Mouse (Mus musculus) MEL (cell line): ENCODE measurements around the gene Tbc1d13. TPM values are rescaled to one million over a fixed set of nuclear protein-coding genes. Genes with fewer than 3 reads are reported as not detected.

Experiments used
- DNase-seq: peaks from one replicate; pipeline ENCODE4 v3.0.0; 2011; ENCODE audit warnings: low read depth, low spot score
- H3K27ac ChIP-seq: 2 replicates; pipeline ENCODE4 v1.5.1; 2012; ENCODE audit warnings: low read depth, mild to moderate bottlenecking, control low read depth, low read length, moderate library complexity; ENCODE audit not compliant: control insufficient read depth
- H3K27me3 ChIP-seq, 2 experiments: fragments of 150-350 bp in 1 of 2; sonication (generic) in 1 of 2; 2 replicates each; pipeline ENCODE4 v1.6.1; 2012; ENCODE audit warnings: low read length in 2 of 2, mild to moderate bottlenecking in 2 of 2, improper control_type of control experiment in 1 of 2, moderate library complexity in 1 of 2; ENCODE audit not compliant: insufficient read depth in 2 of 2, control insufficient read depth in 1 of 2
- H3K36me3 ChIP-seq, 2 experiments: 2 replicates each; pipeline ENCODE4 v1.6.1; 2012 to 2014; ENCODE audit warnings: low read length in 2 of 2, improper control_type of control experiment in 1 of 2, inconsistent platforms in 1 of 2, mild to moderate bottlenecking in 1 of 2; ENCODE audit not compliant: insufficient read depth in 2 of 2, control insufficient read depth in 1 of 2
- H3K4me1 ChIP-seq, 2 experiments: fragments of 150-350 bp in 1 of 2; sonication (generic) in 1 of 2; 2 replicates each; pipeline ENCODE4 v1.6.1; 2012; ENCODE audit warnings: low read length in 2 of 2, improper control_type of control experiment in 1 of 2, mild to moderate bottlenecking in 1 of 2; ENCODE audit not compliant: insufficient read depth in 2 of 2, control insufficient read depth in 1 of 2
- H3K4me3 ChIP-seq, 2 experiments: fragments of 150-350 bp in 1 of 2; sonication (generic) in 1 of 2; 2 replicates each; pipeline ENCODE4 v1.5.1; 2012; ENCODE audit warnings: low read depth in 2 of 2, low read length in 2 of 2, mild to moderate bottlenecking in 2 of 2, moderate library complexity in 2 of 2, control low read depth in 1 of 2, improper control_type of control experiment in 1 of 2; ENCODE audit not compliant: control insufficient read depth in 1 of 2, insufficient read depth in 1 of 2
- H3K79me2 ChIP-seq: 2 replicates; pipeline ENCODE4 v1.6.1; 2012; ENCODE audit warnings: mild to moderate bottlenecking, low read length, moderate library complexity; ENCODE audit not compliant: control insufficient read depth, poor library complexity, insufficient read depth
- H3K9ac ChIP-seq: 2 replicates; pipeline ENCODE4 v1.6.1; 2012; ENCODE audit warnings: low read depth, mild to moderate bottlenecking, control low read depth, low read length, moderate library complexity; ENCODE audit not compliant: control insufficient read depth, poor library complexity, severe bottlenecking
- H3K9me3 ChIP-seq: fragments of 150-350 bp; sonication (generic); replicated peaks from 2 replicates; pipeline ENCODE4 v1.6.1; 2012; ENCODE audit warnings: mild to moderate bottlenecking, low read length, improper control_type of control experiment, moderate library complexity; ENCODE audit not compliant: insufficient read depth
- BHLHE40 ChIP-seq: IDR thresholded peaks from 2 replicates; pipeline ENCODE4 v1.6.1; 2012; ENCODE audit warnings: low read depth, mild to moderate bottlenecking, inconsistent platforms, low read length, improper control_type of control experiment, borderline replicate concordance
- CHD1 ChIP-seq: IDR thresholded peaks from 2 replicates; pipeline ENCODE4 v1.6.1; 2012; ENCODE audit warnings: low read depth, mild to moderate bottlenecking, inconsistent platforms, low read length, improper control_type of control experiment
- CHD2 ChIP-seq: IDR thresholded peaks from 2 replicates; pipeline ENCODE4 v1.6.1; 2011; ENCODE audit warnings: low read length, improper control_type of control experiment
- CTCF ChIP-seq, 3 experiments: IDR thresholded peaks in 2 of 3; conservative IDR thresholded peaks in 1 of 3; 2 replicates each; pipeline ENCODE4 v1.5.1; 2011 to 2012; ENCODE audit warnings: low read length in 3 of 3, low read depth in 2 of 3, mild to moderate bottlenecking in 2 of 3, improper control_type of control experiment in 1 of 3, inconsistent platforms in 1 of 3, mixed read lengths in 1 of 3, moderate library complexity in 1 of 3; ENCODE audit not compliant: control insufficient read depth in 1 of 3, insufficient read depth in 1 of 3, poor library complexity in 1 of 3, severe bottlenecking in 1 of 3
- E2F4 ChIP-seq: IDR thresholded peaks from 2 replicates; pipeline ENCODE4 v1.6.1; 2011; ENCODE audit warnings: low read depth, low read length, improper control_type of control experiment, borderline replicate concordance
- ELF1 ChIP-seq: IDR thresholded peaks from 2 replicates; pipeline ENCODE4 v1.6.1; 2014; ENCODE audit warnings: low read depth, mild to moderate bottlenecking, inconsistent platforms, low read length, improper control_type of control experiment, moderate library complexity
- EP300 ChIP-seq, 2 experiments: IDR thresholded peaks; 2 replicates each; pipeline ENCODE4 v1.6.1; 2011; ENCODE audit warnings: improper control_type of control experiment in 2 of 2, low read length in 2 of 2, low read depth in 1 of 2, mild to moderate bottlenecking in 1 of 2
- ETS1 ChIP-seq: IDR thresholded peaks from 2 replicates; pipeline ENCODE4 v1.6.1; 2012; ENCODE audit warnings: low read depth, mild to moderate bottlenecking, inconsistent platforms, low read length, improper control_type of control experiment, moderate library complexity
- GABPA ChIP-seq: IDR thresholded peaks from 2 replicates; pipeline ENCODE4 v1.6.1; 2012; ENCODE audit warnings: low read depth, mild to moderate bottlenecking, inconsistent platforms, low read length, improper control_type of control experiment, moderate library complexity
- GATA1 ChIP-seq: IDR thresholded peaks from 2 replicates; pipeline ENCODE4 v1.6.1; 2011; ENCODE audit warnings: low read depth, low read length, improper control_type of control experiment
- HCFC1 ChIP-seq: IDR thresholded peaks from 2 replicates; pipeline ENCODE4 v1.6.1; 2012; ENCODE audit warnings: low read depth, mild to moderate bottlenecking, inconsistent platforms, low read length, improper control_type of control experiment, moderate library complexity
- JUND ChIP-seq: IDR thresholded peaks from 2 replicates; pipeline ENCODE4 v1.6.1; 2011; ENCODE audit warnings: low read depth, mild to moderate bottlenecking, improper control_type of control experiment, low read length
- KAT2A ChIP-seq: conservative IDR thresholded peaks from 2 replicates; pipeline ENCODE4 v1.6.1; 2012; ENCODE audit warnings: low read depth, low read length, improper control_type of control experiment, inconsistent platforms
- MAFK ChIP-seq: IDR thresholded peaks from 2 replicates; pipeline ENCODE4 v1.6.1; 2011; ENCODE audit warnings: low read depth, mild to moderate bottlenecking, low read length, improper control_type of control experiment, borderline replicate concordance
- MAX ChIP-seq: IDR thresholded peaks from 2 replicates; pipeline ENCODE4 v1.6.1; 2011; ENCODE audit warnings: low read length, improper control_type of control experiment
- MAZ ChIP-seq: IDR thresholded peaks from 2 replicates; pipeline ENCODE4 v1.6.1; 2012; ENCODE audit warnings: low read depth, mild to moderate bottlenecking, inconsistent platforms, low read length, improper control_type of control experiment
- MEF2A ChIP-seq: IDR thresholded peaks from 2 replicates; pipeline ENCODE4 v1.6.1; 2014; ENCODE audit warnings: low read depth, mild to moderate bottlenecking, inconsistent platforms, low read length, improper control_type of control experiment; ENCODE audit not compliant: poor library complexity, insufficient replicate concordance, severe bottlenecking; ENCODE audit errors: extremely low read depth
- MXI1 ChIP-seq: IDR thresholded peaks from 2 replicates; pipeline ENCODE4 v1.6.1; 2011; ENCODE audit warnings: mild to moderate bottlenecking, low read depth, low read length, improper control_type of control experiment
- MYB ChIP-seq: IDR thresholded peaks from 2 replicates; pipeline ENCODE4 v1.6.1; 2011; ENCODE audit warnings: mild to moderate bottlenecking, low read depth, low read length, improper control_type of control experiment
- MYC ChIP-seq: IDR thresholded peaks from 2 replicates; pipeline ENCODE4 v1.6.1; 2011; ENCODE audit warnings: low read depth, mild to moderate bottlenecking, low read length, improper control_type of control experiment, moderate library complexity
- NELFE ChIP-seq: IDR thresholded peaks from 2 replicates; pipeline ENCODE4 v1.6.1; 2011; ENCODE audit warnings: low read depth, low read length, improper control_type of control experiment
- NRF1 ChIP-seq: IDR thresholded peaks from 2 replicates; pipeline ENCODE4 v1.6.1; 2014; ENCODE audit warnings: low read depth, mild to moderate bottlenecking, inconsistent platforms, low read length, improper control_type of control experiment, moderate library complexity; ENCODE audit not compliant: poor library complexity, insufficient read depth, severe bottlenecking
- POLR2A ChIP-seq, 2 experiments: IDR thresholded peaks; 2 replicates each; pipeline ENCODE4 v1.6.1; 2011 to 2012; ENCODE audit warnings: low read length in 2 of 2, mild to moderate bottlenecking in 2 of 2, control low read depth in 1 of 2, improper control_type of control experiment in 1 of 2, low read depth in 1 of 2, moderate library complexity in 1 of 2; ENCODE audit not compliant: control insufficient read depth in 1 of 2, insufficient read depth in 1 of 2, poor library complexity in 1 of 2
- POLR2AphosphoS2 ChIP-seq: IDR thresholded peaks from 2 replicates; pipeline ENCODE4 v1.6.1; 2011; ENCODE audit warnings: low read length, improper control_type of control experiment
- POLR2AphosphoS5 ChIP-seq: IDR thresholded peaks from 2 replicates; pipeline ENCODE4 v1.6.1; 2012; ENCODE audit warnings: low read depth, borderline replicate concordance, mild to moderate bottlenecking, inconsistent platforms, low read length, moderate library complexity, mixed read lengths
- RAD21 ChIP-seq: IDR thresholded peaks from 2 replicates; pipeline ENCODE4 v1.6.1; 2011; ENCODE audit warnings: mild to moderate bottlenecking, low read depth, low read length, improper control_type of control experiment
- SIN3A ChIP-seq: IDR thresholded peaks from 2 replicates; pipeline ENCODE4 v1.6.1; 2012; ENCODE audit warnings: low read length, improper control_type of control experiment, inconsistent platforms
- SMC3 ChIP-seq: IDR thresholded peaks from 2 replicates; pipeline ENCODE4 v1.6.1; 2011; ENCODE audit warnings: low read depth, low read length, improper control_type of control experiment
- TAL1 ChIP-seq: IDR thresholded peaks from 2 replicates; pipeline ENCODE4 v1.6.1; 2012; ENCODE audit warnings: mild to moderate bottlenecking, inconsistent platforms, low read length, moderate library complexity, mixed read lengths
- TBP ChIP-seq: IDR thresholded peaks from 2 replicates; pipeline ENCODE4 v1.8.0; 2011; ENCODE audit warnings: low read depth, low read length, improper control_type of control experiment
- TCF12 ChIP-seq: IDR thresholded peaks from 2 replicates; pipeline ENCODE4 v1.6.1; 2014; ENCODE audit warnings: low read depth, mild to moderate bottlenecking, inconsistent platforms, low read length, improper control_type of control experiment, moderate library complexity
- UBTF ChIP-seq: IDR thresholded peaks from 2 replicates; pipeline ENCODE4 v1.6.1; 2012; ENCODE audit warnings: low read depth, mild to moderate bottlenecking, inconsistent platforms, low read length, improper control_type of control experiment, moderate library complexity, borderline replicate concordance; ENCODE audit not compliant: insufficient read depth
- USF1 ChIP-seq: IDR thresholded peaks from 2 replicates; pipeline ENCODE4 v1.6.1; 2014; ENCODE audit warnings: low read depth, mild to moderate bottlenecking, inconsistent platforms, low read length, improper control_type of control experiment, moderate library complexity
- USF2 ChIP-seq, 2 experiments: IDR thresholded peaks; 2 replicates each; pipeline ENCODE4 v1.6.1; 2011 to 2012; ENCODE audit warnings: improper control_type of control experiment in 2 of 2, low read length in 2 of 2, borderline replicate concordance in 1 of 2, inconsistent platforms in 1 of 2, low read depth in 1 of 2, mild to moderate bottlenecking in 1 of 2; ENCODE audit not compliant: insufficient read depth in 1 of 2
- ZC3H11A ChIP-seq: IDR thresholded peaks from 2 replicates; pipeline ENCODE4 v1.6.1; 2012; ENCODE audit warnings: low read depth, mild to moderate bottlenecking, inconsistent platforms, low read length, improper control_type of control experiment
- ZKSCAN1 ChIP-seq: IDR thresholded peaks from 2 replicates; pipeline ENCODE4 v1.6.1; 2012; ENCODE audit warnings: low read depth, mild to moderate bottlenecking, inconsistent platforms, low read length, improper control_type of control experiment, moderate library complexity
- ZMIZ1 ChIP-seq: IDR thresholded peaks from 2 replicates; pipeline ENCODE4 v1.6.1; 2012; ENCODE audit warnings: low read depth, mild to moderate bottlenecking, inconsistent platforms, low read length, improper control_type of control experiment, moderate library complexity
- ZNF384 ChIP-seq: IDR thresholded peaks from 2 replicates; pipeline ENCODE4 v1.6.1; 2012; ENCODE audit warnings: low read depth, mild to moderate bottlenecking, inconsistent platforms, low read length, improper control_type of control experiment
- polyA plus RNA-seq, 2 experiments: library from polyadenylated mRNA; stranded (reverse) in 1 of 2; unstranded in 1 of 2; fragments of >175 nt in 1 of 2; fragments of >200 nt in 1 of 2; gene quantifications; 2 replicates each; pipeline versions ENCODE4 v1.2.1 to v1.2.4; 2012; ENCODE audit warnings: low replicate concordance in 2 of 2, low read depth in 1 of 2; ENCODE audit not compliant: insufficient read length in 2 of 2, insufficient read depth in 1 of 2, missing spikeins in 1 of 2
- total RNA-seq: library from RNA; depleted of rRNA; stranded (reverse); fragments of 300-350 nt; gene quantifications from 2 replicates; pipeline ENCODE4 v1.2.3, GENCODE M21; 2012

Tbc1d13 gene
- total and polyA plus RNA-seq, 3 experiments = 62.4 to 78.5 TPM; not detected in 1

DNA sequence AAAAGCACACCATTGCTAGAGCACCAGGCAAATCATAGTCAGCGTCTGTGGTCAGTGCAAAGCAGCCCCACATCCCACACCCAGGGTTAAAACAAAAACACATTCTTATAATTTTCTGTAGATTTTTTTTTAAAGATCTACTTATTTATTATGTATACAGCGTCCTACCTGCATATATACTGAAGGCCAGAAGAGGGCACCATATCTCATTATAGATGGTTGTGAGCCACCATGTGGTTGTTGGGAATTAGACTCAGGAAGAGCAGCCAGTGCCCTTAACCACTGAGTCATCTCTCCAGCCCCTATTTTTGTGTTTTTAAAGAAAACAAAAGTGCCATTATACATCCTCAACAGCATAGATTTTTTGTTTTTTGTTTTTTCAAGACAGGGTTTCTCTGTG lies 4.8 kb upstream of the Tbc1d13 start:
- no peak overlapping the region for H3K27ac ChIP-seq
- no peaks in the 10 kb centered on the region for H3K9me3 ChIP-seq
- H3K79me2 ChIP-seq = peaks cover 3% of the 10 kb centered on the region
- peaks cover 0 to 7% of the 10 kb centered on the region in 2 experiments; a peak in 2 of 4 replicates for H3K36me3 ChIP-seq
- no peaks in the 10 kb centered on the region for H3K27me3 ChIP-seq
- H3K4me3 ChIP-seq = no peak overlapping the region
- DNase-seq = peak; percentile 78
- H3K4me1 ChIP-seq = peaks cover 2 to 7% of the 10 kb centered on the region in 2 experiments
- no peak overlapping the region for H3K9ac ChIP-seq
- TF ChIP-seq BHLHE40 (no peak), ZMIZ1 (no peak), SIN3A (peak; percentile 57; the same call in 1 of the 2 replicates), NRF1 (no peak), RAD21 (peak; percentile 48), POLR2AphosphoS5 (no peak), ZC3H11A (peak; percentile 63), MEF2A (no peak), CTCF (IDR thresholded peaks at IDR 0.05 in 2 of 3, conservative IDR thresholded peaks at IDR 0.05 in 1 of 3; ENCODE audit: control insufficient read depth in 1 of 3, insufficient read depth in 1 of 3, low read depth in 2 of 3, low read length in 3 of 3, poor library complexity in 1 of 3, severe bottlenecking in 1 of 3) (peak; percentile 41 to 89 (median 50)), NELFE (no peak), CHD2 (no peak), KAT2A (no peak), POLR2AphosphoS2 (no peak), SMC3 (peak; percentile 69), MYC (peak; percentile 95), ELF1 (no peak), GATA1 (no peak), TCF12 (no peak), MXI1 (no peak), UBTF (no peak), MAZ (no peak), TAL1 (no peak), ZKSCAN1 (no peak), MAX (0 out of 2 replicates have a peak, but pooled peaks have one; percentile 35), POLR2A (IDR thresholded peaks at IDR 0.05; ENCODE audit: control insufficient read depth in 1 of 2, insufficient read depth in 1 of 2, low read depth in 1 of 2, low read length in 2 of 2, poor library complexity in 1 of 2) (no peak), MYB (no peak), TBP (0 out of 2 replicates have a peak, but pooled peaks have one; percentile 14), MAFK (no peak), JUND (no peak), ZNF384 (peak; percentile 79), GABPA (no peak), EP300 (IDR thresholded peaks at IDR 0.05; ENCODE audit: low read depth in 1 of 2, low read length in 2 of 2) (no peak), ETS1 (no peak), HCFC1 (no peak), USF2 (IDR thresholded peaks at IDR 0.05; ENCODE audit: borderline replicate concordance in 1 of 2, insufficient read depth in 1 of 2, low read depth in 1 of 2, low read length in 2 of 2) (no peak), CHD1 (no peak), E2F4 (no peak), USF1 (0 out of 2 replicates have a peak, but pooled peaks have one; percentile 6)
